Mouse (Mus musculus): ENCODE results near the gene Rasal1.

The Rasal1 gene

GRCm38 (mm10) chr5:120696057-120696743 lies 47.6 kb downstream of the Rasal1 start:
- no peak for DNase-seq (ENCODE audit: low spot score)

GRCm38 (mm10) chr5:120696865-120697264 lies 48.3 kb downstream of the Rasal1 start:
- DNase-seq (ENCODE audit: low spot score): no peak

GRCm38 (mm10) chr5:120698181-120698580 lies 49.6 kb downstream of the Rasal1 start:
- no peak for DNase-seq (ENCODE audit: low spot score)

- DNase-seq (ENCODE audit: low spot score): peak; percentile 64
Measured at GRCm38 (mm10) chr5:120698801-120699391, 50.3 kb downstream of the Rasal1 start.

- no peak for DNase-seq (ENCODE audit: low spot score)
Measured at GRCm38 (mm10) chr5:120700996-120701790, 52.6 kb downstream of the Rasal1 start.

- no peak for DNase-seq (ENCODE audit: low spot score)
Measured at GRCm38 (mm10) chr5:120702421-120702820, 53.8 kb downstream of the Rasal1 start.

DNA sequence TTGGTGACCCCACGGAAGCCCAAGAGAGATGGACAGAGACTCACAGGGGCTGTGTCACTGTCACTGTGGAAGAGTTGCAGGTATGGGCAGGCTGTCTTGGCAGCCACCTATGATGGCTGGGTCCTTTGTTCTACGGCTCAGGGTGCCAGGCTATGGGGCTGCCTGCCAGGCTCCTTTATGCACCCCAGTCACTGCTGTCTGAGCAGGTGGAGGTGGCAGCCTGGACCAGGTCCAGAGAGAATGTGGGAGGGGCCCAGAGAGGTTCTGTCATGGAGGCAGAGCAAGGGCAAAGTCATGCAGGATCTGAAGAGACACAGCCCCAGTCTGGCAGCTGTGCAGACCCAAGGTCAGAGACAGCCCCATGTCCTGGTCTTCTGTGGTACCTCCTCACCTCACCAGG lies 54.4 kb downstream of the Rasal1 start:
- DNase-seq (ENCODE audit: low spot score): peak; percentile 40

- DNase-seq (ENCODE audit: low spot score): no peak
Measured at GRCm38 (mm10) chr5:120703660-120704059, 55.0 kb downstream of the Rasal1 start.

GRCm38 (mm10) chr5:120704421-120704820 lies 55.8 kb downstream of the Rasal1 start:
- no peak for DNase-seq (ENCODE audit: low spot score)

- DNase-seq (ENCODE audit: low spot score): no peak
Measured at GRCm38 (mm10) chr5:120706541-120706940, 57.9 kb downstream of the Rasal1 start.

- DNase-seq (ENCODE audit: low spot score): no peak
Measured at GRCm38 (mm10) chr5:120706976-120707375, 58.4 kb downstream of the Rasal1 start.

- DNase-seq (ENCODE audit: low spot score): peak; percentile 31
Measured at GRCm38 (mm10) chr5:120710161-120710825, 61.7 kb downstream of the Rasal1 start.

- DNase-seq (ENCODE audit: low spot score): no peak
Measured at GRCm38 (mm10) chr5:120710826-120711248, 62.2 kb downstream of the Rasal1 start.

DNA sequence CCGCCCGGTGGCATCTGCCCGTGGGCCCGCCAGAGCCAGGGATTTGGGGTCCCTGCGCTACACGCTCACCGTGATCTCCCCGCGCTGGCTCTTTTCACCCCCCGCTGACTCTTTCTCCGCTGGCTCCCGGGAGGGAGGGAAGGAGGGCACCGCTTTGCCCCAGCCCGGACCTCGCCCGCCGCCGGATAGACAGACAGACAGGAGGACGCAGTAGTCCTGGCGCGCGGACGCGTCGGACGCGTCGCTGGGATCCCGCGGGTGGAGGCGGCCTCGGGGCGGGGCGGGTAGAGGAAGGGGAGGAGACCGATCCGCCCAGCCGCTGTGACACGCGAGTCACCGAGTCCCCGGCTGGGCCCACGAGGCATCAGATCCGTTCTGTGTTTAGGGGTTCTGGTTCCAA lies 62.8 kb downstream of the Rasal1 start:
- DNase-seq (ENCODE audit: low spot score): peak; percentile 25

- DNase-seq (ENCODE audit: low spot score): no peak
Measured at GRCm38 (mm10) chr5:120711827-120712226, 63.2 kb downstream of the Rasal1 start, which contains the start of gene Dtx1. TSS of gene Dtx1 (minus strand) at chr5:120711927.

GRCm38 (mm10) chr5:120712721-120713120 lies 64.1 kb downstream of the Rasal1 start:
- no peak for DNase-seq (ENCODE audit: low spot score)

DNA sequence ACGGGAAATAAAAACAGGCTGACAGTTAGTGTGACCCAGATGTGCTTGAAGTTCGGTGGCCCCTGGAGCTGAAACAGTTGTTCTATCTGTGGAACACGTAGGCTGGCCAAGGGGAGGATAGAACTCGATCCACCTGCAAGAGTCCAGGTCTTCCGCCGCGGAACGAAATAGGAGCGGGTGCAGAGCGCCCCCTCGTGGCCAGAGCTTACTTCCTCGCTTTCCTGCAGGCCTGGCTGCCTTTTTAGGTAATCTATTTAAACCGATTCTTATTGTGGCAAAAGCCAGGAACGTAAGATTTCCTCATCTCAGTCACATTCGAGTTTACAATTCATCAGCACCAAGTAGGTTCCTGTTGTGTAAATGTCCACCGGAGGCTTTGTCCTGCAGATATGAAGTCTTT lies 65.7 kb downstream of the Rasal1 start:
- DNase-seq (ENCODE audit: low spot score): peak; percentile 76

DNA sequence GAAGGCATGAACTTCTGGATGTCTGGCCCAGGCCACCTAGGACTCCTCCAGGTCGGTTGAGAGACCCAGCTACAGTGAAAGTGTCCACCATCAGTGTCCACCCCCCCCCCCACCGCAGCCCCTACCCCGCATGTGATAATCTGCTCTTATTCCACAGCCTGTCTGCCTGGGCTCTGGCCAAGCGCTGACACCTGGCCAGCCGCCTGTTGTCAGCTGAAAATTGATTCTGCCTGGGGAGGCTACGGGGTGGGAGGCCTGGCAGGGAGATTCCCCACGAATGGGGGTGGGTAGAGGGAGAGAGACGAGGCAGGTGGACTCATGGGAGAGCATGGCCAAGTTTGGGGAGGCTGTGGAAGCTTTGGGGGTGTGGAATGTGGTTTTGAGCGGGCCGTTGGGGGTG lies 68.5 kb downstream of the Rasal1 start:
- no peak for DNase-seq (ENCODE audit: low spot score)

DNA sequence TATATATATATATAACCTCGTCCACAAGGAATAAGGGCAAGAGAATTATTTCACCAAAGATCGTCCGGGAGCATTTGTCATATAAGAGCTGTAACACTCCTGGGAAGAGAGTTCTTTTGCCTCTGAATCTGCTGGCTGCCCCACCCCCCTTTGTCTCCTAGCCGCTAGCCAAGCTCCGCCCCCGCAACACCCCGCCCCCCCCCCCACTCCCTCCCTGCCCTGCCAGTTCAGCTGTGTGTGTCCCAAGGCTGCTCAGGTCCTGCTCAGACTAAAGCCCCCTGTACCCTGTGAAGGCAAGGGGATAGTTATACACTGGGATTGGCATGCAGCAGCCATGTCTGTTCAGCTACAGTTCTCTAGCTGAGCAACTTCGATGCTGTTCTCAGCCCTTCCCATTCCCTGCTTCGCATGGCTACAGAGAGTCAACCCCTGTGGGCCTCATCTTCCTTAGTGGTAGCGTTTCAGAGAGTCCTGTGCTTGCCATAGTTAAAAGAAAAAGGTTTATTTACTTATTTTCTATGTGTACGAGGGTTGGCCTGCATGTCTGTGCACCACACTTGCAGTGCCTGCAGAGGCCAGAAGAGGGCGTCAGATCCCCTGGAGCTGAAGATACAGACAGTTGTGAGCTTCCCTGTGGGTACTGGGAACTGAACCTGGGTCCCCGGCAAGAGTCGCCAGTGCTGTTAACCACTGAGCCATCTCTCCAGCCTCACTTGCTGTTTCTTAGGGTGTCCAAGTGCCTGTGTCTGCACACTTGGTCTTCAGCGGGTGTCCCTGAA lies 70.2 kb downstream of the Rasal1 start:
- no peak for DNase-seq (ENCODE audit: low spot score)

- DNase-seq (ENCODE audit: low spot score): no peak
Measured at GRCm38 (mm10) chr5:120721005-120721404, 72.4 kb downstream of the Rasal1 start.

- no peak for DNase-seq (ENCODE audit: low spot score)
Measured at GRCm38 (mm10) chr5:120725811-120726455, 77.3 kb downstream of the Rasal1 start.

Data from ovary, postnatal 36 days (tissue).